Mouse (Mus musculus) kidney, adult 2 months (tissue): ENCODE measurements around the gene 4930415O20Rik. TPM values are rescaled to one million over a fixed set of nuclear protein-coding genes. Genes with fewer than 3 reads are reported as not detected.
A peak's percentile ranks its signal among the peaks of the same experiment; 100 is the strongest.

Source experiments
- DNase-seq: peaks from one replicate; pipeline ENCODE4 v3.0.0; 2021
- H3K27ac ChIP-seq: fragments of 200-500 bp; 2 replicates; pipeline ENCODE4 v1.5.1; 2012; ENCODE audit warnings: low read depth, low read length, control low read depth, inconsistent platforms; ENCODE audit not compliant: insufficient read depth
- H3K27me3 ChIP-seq: fragments of 200-500 bp; replicated peaks from 2 replicates; pipeline ENCODE4 v1.6.1; 2012; ENCODE audit warnings: mild to moderate bottlenecking, moderate library complexity, low read length, inconsistent platforms; ENCODE audit not compliant: control insufficient read depth, insufficient read depth
- H3K36me3 ChIP-seq: fragments of 200-500 bp; 2 replicates; pipeline ENCODE4 v1.6.1; 2012; ENCODE audit warnings: mild to moderate bottlenecking, moderate library complexity, low read length, inconsistent platforms; ENCODE audit not compliant: control insufficient read depth, insufficient read depth
- H3K4me1 ChIP-seq: fragments of 200-500 bp; 2 replicates; pipeline ENCODE4 v1.6.1; 2011; ENCODE audit warnings: low read length; ENCODE audit not compliant: control insufficient read depth, insufficient read depth
- H3K4me3 ChIP-seq: fragments of 200-500 bp; 2 replicates; pipeline ENCODE4 v1.5.1; 2011; ENCODE audit warnings: mild to moderate bottlenecking, low read depth, low read length, control low read depth; ENCODE audit not compliant: insufficient read depth
- CTCF ChIP-seq: fragments of 200-500 bp; conservative IDR thresholded peaks from 2 replicates; pipeline ENCODE4 v1.5.1; 2011; ENCODE audit warnings: low read depth, mild to moderate bottlenecking, control low read depth, low read length, moderate library complexity, mixed read lengths; ENCODE audit not compliant: insufficient read depth, insufficient read length
- POLR2A ChIP-seq: fragments of 200-500 bp; IDR thresholded peaks from one replicate; pipeline ENCODE4 v1.6.1; 2011; ENCODE audit warnings: low read depth, low read length, control low read depth
- WGBS: fragments of 180-500 bp; shearing (Covaris S2); methylation state at CpG from one replicate; pipeline ENCODE4 v1.1.7; 2018; 5-methylcytosine and 5-hydroxymethylcytosine counted together
- polyA plus RNA-seq: library from polyadenylated mRNA; depleted of rRNA; stranded (reverse); fragments of >200 nt; gene quantifications from 2 replicates; pipeline ENCODE4 v1.2.3, GENCODE M21; 2012

Gene 4930415O20Rik
- polyA plus RNA-seq, 1 experiment: 1.0 TPM

DNA sequence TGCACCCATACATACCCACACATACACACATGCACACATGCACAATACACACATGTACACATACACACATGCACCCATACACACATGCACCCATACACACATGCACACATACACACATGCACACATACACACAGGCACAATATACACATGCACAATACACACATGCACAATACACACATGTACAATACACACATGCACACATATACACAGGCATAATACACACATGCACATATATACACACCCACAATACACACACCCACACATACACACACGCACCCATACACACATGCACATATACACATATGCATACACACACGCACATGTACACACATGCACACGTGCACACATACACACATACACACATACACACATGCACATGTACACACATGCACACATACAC, 41.4 kb downstream of the 4930415O20Rik start:
- DNase-seq: no peak
- Histone ChIP-seq H3K4me3 (no peak overlapping the region), H3K27me3 (no peaks in the 10 kb centered on the region), H3K27ac (no peak overlapping the region), H3K36me3 (no peaks in the 10 kb centered on the region), H3K4me1 (peaks cover 20% of the 10 kb centered on the region)
- 98% methylated on average over 3 of the region's 3 CpGs for WGBS
- TF ChIP-seq POLR2A (no peak), CTCF (no peak)

- Histone ChIP-seq H3K36me3 (no peaks in the 10 kb centered on the region), H3K4me1 (peaks cover 20% of the 10 kb centered on the region), H3K27me3 (no peaks in the 10 kb centered on the region), H3K4me3 (no peak overlapping the region), H3K27ac (peak overlapping the region; percentile 78)
- DNase-seq: peak; percentile 83
- TF ChIP-seq POLR2A: no peak
- no peak for TF ChIP-seq CTCF
- WGBS: 33% methylated on average over 9 of the region's 9 CpGs
Measured at GRCm38 (mm10) chr15:98614551-98614950, 43.7 kb downstream of the 4930415O20Rik start.

- H3K4me3 ChIP-seq: no peak overlapping the region
- no peaks in the 10 kb centered on the region for H3K36me3 ChIP-seq
- 36% methylated on average over 6 of the region's 6 CpGs for WGBS
- H3K4me1 ChIP-seq: peaks cover 20% of the 10 kb centered on the region
- TF ChIP-seq CTCF (no peak), POLR2A (no peak)
- no peaks in the 10 kb centered on the region for H3K27me3 ChIP-seq
- DNase-seq: peak; percentile 76
- H3K27ac ChIP-seq: peak overlapping the region; percentile 78
Measured at GRCm38 (mm10) chr15:98614971-98615370, 44.2 kb downstream of the 4930415O20Rik start.

DNA sequence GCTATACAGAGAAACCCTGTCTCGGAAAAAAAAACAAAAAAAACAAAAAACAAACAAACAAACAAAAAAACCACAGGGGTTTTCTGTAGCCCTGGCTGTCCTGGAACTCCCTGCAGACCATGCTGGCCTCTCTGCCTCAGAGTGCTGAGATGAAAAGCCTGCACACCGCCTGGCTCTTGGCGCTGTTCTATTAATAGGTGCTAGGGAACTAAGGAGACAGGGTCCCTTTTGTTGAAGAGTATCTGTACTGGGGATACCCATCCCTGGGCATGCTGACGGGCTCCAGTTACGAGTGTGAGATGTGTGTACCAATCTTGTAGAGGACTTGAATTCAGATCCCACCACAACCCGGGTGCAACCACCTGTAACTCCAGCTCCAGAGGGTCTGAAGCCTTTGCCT, 44.9 kb downstream of the 4930415O20Rik start:
- Histone ChIP-seq H3K27ac (no peak overlapping the region; the same call in 1 of the 2 replicates), H3K4me1 (peaks cover 20% of the 10 kb centered on the region), H3K36me3 (no peaks in the 10 kb centered on the region), H3K27me3 (no peaks in the 10 kb centered on the region), H3K4me3 (no peak overlapping the region)
- WGBS: 80% methylated on average over 6 of the region's 6 CpGs
- TF ChIP-seq POLR2A: no peak
- TF ChIP-seq CTCF: no peak
- DNase-seq: no peak

DNA sequence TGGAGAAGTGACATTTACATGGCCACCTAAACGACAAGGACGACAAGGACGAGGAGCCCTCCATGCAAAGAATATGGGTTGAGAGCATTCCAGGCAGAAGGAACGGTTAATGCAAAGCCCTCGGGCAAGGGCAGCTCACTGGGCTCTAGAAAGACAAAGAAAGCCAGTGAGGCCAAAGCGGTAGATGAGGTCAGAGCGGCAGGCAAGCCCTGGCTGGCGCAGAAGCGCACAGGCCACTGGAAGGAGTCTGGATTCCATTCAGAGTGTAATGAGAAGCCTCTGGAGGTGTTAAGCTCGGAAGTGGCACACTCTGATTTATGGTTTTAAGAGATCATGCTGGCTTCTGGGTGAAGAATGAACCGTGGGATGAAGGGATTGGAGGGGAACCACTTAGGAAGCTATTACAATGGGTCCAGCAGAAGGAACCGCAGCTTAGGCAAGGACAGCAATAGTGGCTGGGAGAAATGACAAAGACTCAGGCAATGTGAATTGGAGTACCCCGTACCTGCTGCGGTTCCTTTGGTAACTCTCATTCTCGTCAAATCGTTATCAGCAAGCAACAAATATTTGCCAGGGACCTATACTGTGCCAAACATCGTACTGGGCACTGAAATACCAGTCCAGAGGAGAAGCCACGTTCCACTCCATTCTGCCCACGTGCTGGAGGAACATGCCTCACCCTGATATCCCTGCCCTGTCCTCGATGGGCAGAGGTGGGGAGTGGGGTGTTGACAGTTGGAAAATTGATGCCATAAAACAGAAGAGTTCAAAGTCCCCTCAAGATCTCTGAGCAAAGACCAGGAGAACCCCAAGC, 45.8 kb downstream of the 4930415O20Rik start:
- TF ChIP-seq CTCF: no peak
- TF ChIP-seq POLR2A: no peak
- WGBS: 41% methylated on average over 20 of the region's 20 CpGs
- Histone ChIP-seq H3K4me3 (no peak overlapping the region), H3K36me3 (no peaks in the 10 kb centered on the region), H3K4me1 (peaks cover 20% of the 10 kb centered on the region), H3K27ac (peak overlapping the region; percentile 24; the same call in 1 of the 2 replicates), H3K27me3 (no peaks in the 10 kb centered on the region)
- peak; percentile 61 for DNase-seq

GRCm38 (mm10) chr15:98617176-98617537, 46.4 kb downstream of the 4930415O20Rik start:
- peaks cover 20% of the 10 kb centered on the region for H3K4me1 ChIP-seq
- H3K27ac ChIP-seq: no peak overlapping the region
- no peak overlapping the region for H3K4me3 ChIP-seq
- peak; percentile 81 for DNase-seq
- H3K36me3 ChIP-seq: no peaks in the 10 kb centered on the region
- TF ChIP-seq CTCF: peak; percentile 82
- no peak for TF ChIP-seq POLR2A
- H3K27me3 ChIP-seq: no peaks in the 10 kb centered on the region
- WGBS: 1% methylated on average over 12 of the region's 12 CpGs

- peak; percentile 57 for DNase-seq
- no peak for TF ChIP-seq POLR2A
- no peak for TF ChIP-seq CTCF
- Histone ChIP-seq H3K4me1 (no peaks in the 10 kb centered on the region; the same call in 1 of the 2 replicates), H3K27ac (no peak overlapping the region), H3K27me3 (no peaks in the 10 kb centered on the region), H3K36me3 (no peaks in the 10 kb centered on the region), H3K4me3 (no peak overlapping the region)
- 17% methylated on average over 7 of the region's 7 CpGs for WGBS
Measured at GRCm38 (mm10) chr15:98622199-98622598, 51.4 kb downstream of the 4930415O20Rik start.

- H3K27me3 ChIP-seq: no peaks in the 10 kb centered on the region
- H3K4me1 ChIP-seq: no peaks in the 10 kb centered on the region
- no peak overlapping the region for H3K4me3 ChIP-seq
- TF ChIP-seq POLR2A (no peak), CTCF (no peak)
- no peak for DNase-seq
- no peak overlapping the region for H3K27ac ChIP-seq
- WGBS: 35% methylated on average over 6 of the region's 6 CpGs
- H3K36me3 ChIP-seq: no peaks in the 10 kb centered on the region
Measured at GRCm38 (mm10) chr15:98622721-98623120, 51.9 kb downstream of the 4930415O20Rik start.
